Mouse (Mus musculus) spleen, postnatal 36 days (tissue): ENCODE data around the gene Ugt1a6a.

Source experiments
- DNase-seq, 2 experiments: peaks; one replicate each; pipeline ENCODE4 v3.0.0; 2022; ENCODE audit warnings: low spot score in 2 of 2, mixed read lengths in 1 of 2

The Ugt1a6a gene

DNA sequence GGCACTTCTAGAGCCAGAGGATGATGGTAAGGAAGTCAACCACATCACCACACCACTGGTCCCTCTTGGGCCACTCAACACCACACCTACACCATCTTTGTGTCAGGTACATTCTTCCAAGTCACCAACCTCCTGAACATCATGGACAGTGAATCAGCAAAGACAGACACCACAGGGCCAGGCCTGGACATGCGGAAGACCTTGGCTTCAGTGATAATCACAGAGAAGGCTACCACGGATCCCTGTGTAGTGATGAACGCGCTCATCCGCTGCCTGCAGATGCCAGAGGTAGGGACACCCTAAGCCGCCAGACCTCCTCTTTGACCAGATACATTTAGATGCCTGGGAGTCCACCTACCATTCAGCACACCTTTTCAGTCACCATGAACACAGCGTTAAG lies 93.5 kb downstream of the Ugt1a6a start:
- no peak for DNase-seq

DNA sequence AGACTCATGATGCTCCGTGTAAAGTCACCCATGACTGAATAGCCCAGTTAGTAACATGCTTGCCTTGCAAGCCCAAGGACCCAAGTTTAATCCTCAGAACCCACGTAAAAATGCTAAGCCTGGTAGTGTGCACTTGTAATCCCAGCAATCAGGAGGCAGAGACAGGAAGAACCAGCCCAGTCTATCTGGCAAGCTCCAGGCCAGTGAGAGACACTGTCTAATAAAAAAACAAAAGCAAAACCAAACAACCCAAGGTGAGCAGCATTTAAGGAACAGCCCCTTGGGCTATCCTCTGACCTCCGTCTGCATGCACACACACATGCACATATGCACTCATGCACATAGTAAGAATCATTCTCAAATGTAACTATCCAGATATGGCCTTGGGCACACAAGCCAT lies 95.0 kb downstream of the Ugt1a6a start:
- no peak for DNase-seq

DNA sequence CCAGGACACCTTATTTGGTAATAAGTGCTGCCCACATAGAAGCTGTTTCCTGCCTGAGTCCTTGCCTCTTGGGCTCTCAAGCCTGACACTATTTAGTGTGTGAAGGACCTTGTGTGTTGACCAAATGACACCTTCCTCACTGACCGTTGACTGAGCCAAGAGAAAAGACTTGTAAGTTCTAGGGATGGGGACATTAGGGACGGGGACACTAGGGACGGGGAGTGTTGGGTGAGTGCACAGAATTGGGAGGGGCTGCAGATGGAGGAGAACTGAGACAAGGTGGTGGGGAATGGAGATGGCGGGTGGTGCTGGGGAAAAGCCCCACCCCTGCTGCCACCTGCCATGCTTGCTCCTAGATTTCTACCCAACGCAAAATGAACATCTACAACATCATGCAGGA lies 95.4 kb downstream of the Ugt1a6a start:
- DNase-seq: no peak

DNA sequence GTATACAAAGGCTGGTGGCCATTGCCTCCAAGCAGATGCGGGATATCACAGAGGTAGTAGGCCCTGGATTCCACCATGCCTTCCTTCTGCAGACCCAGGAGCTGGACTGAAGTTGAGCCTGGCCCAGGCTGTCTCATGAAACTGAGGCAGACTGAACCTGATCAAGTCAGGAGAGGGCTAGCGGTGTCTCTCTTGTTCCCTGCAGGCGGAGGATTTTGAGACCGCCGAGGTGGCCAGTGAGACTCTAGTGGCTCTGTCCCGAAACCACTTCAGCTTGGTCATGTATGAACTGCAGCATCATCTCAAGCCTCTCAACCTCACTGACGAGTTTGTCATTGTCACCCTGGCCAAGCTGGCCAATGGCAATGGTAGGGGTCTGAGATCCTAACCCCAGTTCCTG lies 95.8 kb downstream of the Ugt1a6a start:
- no peak for DNase-seq

DNA sequence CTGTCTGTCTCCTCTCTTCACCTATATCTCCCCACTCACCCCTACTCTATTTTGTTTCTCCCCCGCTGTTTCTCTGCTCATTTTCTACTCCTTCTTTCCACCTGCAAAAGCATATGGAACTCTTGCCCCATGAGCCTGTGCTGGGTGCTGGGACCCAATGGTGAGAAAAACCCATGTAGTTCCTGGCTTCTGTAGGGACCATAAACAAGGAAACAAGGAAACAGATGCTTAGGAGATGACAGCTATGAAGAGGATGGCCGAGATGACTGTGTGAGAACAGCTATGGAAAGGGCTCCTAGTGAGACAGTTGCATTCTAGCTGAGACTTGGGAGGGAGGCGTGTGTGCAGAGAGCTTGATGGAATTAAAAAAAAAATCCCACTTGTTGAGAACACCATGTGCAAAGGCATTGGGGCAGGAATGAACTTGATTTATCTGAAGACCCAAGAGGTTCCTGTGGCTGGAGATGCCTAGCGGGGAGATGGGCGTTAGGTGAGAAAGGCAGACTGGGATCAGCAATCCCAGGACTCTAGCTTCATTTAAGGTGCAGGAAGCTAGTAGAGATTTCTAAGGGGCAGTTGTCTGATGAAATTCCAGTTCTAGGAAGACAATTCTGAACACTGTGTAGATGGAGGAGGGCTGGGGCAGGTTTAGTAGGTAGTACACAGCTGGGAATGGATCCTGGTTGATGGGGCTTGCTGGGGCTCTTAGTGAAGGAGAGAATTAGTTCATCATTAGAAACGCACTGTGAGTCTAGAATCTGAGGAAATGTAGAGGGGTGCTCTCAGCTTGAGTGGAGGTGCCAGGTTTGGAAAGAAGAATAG lies 96.6 kb downstream of the Ugt1a6a start:
- no peak for DNase-seq

DNA sequence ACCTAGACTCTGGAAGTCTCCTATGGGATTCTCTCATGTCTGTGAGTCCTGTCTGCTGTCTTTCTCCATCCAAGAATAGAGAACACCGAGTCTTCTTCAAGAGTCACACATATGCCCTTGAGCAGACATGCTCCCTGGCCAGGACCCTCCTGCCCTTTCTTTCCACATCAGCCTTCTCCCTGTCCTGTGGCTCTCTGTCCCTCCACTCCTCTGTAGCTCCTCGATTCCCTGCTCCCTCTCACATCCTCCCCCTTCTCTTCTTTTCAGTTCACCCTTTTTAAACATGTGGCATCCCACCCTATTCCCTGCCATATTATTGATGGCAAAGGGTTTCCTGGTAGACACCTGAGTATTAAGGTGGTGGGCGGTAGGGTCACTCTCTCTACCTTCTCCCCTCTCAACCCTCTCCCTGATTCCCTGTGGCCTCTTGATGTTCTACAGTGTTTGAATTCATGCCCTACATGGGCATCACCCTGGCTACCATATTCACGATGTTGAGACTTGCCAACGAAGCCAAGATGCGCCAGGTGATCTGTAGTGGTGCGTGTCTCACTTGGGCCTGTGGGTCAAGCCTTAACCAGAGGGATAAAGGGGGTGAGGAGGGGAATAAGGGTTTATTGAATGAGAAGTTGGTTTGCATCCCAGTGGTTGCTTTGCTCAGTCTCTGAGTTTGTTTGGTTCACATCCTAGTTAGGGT lies 97.3 kb downstream of the Ugt1a6a start:
- DNase-seq: no peak

DNA sequence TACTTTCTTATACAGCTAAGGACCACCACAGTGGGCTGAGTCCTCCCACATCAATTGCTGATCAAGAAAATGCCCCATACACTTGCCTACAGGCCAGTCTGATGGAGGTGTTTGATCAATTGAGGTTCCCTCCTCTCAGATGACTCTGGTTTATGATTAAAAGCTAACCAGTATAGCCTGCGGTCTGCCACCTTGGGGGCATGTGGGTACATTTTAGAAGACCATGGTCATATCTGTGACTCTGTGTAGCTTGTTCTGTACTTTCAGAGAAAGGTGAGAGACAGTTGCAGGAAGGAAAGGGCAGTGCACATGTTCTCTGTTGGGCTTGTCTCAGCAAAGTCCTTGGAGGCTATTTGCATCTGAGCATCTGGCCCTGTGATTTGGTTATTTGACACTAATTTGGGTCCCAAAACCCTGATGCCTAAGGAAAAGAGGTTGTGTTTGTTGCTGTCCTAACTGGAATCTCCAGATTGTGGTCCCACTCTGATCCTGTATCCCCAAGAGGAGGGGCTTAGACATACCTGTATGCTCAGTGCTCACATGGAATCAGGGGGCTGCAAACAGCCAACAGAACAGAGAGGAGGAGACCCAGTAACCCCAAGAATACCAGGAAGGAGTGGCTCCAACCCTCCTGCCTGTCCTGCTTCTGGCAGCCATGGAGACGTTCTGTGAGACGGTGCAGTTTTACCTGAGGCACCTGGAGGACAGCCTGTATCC lies 98.2 kb downstream of the Ugt1a6a start:
- DNase-seq: no peak

DNA sequence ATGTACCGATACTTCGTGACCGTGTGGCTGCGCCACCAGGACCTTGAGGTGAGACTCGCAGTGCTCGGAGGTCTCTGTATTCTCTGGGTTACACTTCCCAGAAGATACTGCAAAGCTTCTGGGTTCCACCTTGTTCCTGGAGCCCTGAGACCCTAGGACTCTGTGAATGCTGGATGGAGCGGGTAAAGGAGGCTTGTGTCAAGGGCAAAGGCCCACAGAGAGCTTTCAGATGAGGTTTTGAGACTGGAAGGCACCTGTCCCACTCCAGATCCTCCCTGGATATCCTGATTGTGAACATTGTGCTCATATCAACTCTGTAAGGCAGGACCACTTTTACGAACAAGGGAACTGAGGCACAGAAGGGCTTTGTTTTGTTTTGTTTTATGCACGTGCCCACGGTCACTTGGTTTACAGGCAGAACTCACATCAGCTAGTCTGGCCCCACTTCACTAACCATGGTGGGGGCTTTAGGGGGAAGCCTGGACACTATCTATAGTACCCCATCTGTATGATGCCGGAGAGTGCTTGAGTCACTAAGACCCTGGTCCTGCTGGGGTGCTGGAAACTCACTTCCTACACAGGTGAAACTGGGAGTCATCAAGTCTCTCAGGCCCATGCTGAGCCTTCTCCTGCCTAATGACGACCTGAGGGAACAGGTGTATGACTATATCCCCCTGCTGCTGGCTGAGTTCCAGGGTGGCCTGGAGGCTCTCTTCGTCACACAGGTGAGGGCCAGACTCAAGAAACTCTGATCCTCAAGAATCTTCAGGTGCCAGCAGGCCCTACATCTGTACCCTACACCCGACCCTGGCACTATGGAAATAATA lies 99.0 kb downstream of the Ugt1a6a start:
- no peak for DNase-seq

DNA sequence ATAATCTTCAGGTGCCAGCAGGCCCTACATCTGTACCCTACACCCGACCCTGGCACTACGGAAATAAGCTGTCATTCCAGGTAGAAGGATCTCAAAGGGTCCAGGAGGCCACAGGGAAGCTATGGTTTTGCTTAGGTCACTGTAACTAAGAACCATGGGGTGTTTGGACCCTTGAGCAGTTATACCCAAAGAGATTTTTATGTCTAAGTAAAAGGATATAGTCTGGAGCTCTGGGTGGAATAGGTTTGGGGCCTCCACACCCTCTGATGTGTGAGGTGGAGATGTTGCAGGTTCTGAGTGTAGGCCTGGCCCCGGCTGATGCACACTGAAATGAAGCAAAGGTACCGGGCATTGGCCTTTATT lies 99.6 kb downstream of the Ugt1a6a start:
- no peak for DNase-seq

DNA sequence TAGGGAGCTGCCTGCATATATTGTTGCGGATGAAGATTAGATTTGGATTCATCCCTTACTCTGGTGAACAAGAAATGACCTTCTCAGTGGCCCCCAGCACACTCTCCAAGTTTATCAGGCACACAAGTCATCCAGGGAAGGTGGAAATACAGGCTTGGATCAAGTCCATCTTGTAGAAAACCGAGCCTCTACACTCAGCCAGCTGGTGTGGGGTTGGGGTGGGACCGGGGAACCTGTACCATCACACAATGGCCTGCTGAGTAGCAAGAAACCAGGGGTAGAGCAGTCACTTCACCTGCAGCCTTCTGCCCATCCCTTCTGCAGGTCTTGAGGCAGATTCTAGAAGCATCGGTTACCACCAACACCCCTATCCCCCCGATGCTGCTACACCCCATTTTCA lies 100.0 kb downstream of the Ugt1a6a start:
- no peak for DNase-seq

DNA sequence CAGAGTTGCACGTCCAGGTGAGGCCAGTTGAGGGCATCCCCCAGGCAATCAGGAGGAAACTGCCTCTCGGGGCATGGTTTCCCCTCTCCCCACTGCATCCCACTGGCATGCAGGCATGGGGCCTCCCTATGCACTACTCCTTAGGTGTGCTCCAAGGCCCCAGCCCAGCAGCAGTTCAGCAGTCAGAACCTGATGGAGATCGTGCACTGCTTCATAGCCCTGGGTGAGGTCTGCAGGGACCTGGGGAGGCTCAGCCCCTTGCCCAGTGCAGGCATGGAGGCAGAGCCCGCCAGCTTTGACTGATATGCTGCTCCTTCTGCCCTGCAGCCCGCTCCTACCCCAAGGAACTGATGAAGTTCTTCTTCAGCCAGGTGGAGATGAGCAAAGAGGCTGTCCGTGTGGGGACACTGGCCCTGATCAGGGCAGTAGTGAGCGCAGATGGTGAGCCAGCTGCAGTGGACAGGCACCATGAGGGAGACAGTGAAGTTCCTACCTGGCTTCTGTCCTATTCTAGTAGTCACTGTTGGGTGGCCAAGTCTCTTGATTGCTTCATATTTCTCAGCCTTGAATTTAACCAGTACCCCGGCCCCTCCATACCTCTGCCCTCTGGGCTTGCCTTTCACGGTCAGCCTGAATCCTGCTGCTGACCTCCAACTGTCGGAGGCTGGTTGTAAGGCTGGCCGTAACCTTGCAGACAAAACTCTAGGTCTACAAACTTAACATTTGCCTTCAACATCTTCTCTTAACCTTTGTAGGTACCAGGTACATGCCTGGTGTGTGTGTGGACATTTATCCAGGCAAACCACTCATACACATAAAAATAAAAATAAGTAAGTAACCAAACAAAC lies 100.7 kb downstream of the Ugt1a6a start:
- DNase-seq: no peak

DNA sequence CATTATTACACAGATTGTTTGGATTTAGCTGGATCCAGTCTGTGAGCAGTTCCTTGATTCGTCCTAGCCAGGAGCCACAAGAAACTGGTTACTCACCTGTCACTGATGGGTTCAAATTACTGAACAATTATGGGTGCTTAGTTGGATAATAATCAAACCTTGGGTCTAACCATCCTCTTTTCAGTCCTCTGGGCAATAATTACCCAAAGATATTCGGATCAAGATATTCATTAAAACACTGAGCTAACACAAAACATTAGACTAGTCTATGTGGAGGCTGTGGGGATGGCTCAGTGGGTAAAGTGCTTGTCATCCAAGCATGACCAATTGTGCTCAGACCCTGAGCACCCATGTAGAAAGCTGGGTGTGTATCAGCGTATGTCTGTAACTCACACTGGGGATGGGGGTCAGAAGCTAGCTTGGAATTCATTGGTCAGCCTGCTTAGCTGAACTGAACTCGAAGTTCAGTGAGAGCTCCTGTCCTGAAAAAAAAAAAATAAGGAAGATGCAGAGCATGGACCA lies 101.3 kb downstream of the Ugt1a6a start:
- no peak for DNase-seq

DNA sequence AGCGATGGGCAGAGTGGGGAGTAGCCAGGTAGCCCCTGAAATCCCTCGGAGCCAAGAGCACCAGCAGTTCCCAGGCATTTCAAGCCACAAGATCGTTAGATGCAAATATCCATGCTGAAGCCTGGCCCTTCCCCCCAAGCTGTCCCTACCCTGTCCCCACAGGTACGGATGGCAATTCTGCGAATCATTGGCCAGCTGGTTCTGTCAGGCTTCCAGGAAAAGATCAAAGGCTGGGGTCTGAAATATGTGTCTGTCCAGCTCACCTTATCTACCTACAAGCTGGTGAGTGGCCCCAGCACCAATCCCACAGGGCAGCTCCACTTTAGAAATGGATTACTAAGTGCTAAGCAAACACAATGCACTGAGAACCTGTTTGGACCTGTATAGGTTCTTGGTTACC lies 102.7 kb downstream of the Ugt1a6a start:
- DNase-seq: no peak

DNA sequence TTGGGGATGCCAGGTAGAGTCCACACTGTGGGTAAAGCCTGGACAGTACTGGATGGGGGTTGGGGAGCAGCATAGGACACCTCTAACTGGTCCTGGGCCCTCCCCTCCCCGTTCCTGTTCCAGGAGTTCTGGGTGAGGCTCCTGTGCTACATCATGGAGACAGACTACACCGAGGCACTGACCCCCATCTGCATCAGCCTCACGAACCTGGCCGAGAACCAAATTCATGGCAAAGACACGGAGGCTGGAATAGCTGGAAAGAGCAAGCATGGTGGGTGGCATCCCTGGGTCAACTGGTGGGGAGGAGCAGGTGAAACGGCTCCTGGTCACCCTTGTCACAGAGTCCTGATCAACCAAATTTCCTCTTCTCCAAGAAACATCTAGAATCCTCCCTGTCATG lies 104.2 kb downstream of the Ugt1a6a start:
- no peak for DNase-seq

DNA sequence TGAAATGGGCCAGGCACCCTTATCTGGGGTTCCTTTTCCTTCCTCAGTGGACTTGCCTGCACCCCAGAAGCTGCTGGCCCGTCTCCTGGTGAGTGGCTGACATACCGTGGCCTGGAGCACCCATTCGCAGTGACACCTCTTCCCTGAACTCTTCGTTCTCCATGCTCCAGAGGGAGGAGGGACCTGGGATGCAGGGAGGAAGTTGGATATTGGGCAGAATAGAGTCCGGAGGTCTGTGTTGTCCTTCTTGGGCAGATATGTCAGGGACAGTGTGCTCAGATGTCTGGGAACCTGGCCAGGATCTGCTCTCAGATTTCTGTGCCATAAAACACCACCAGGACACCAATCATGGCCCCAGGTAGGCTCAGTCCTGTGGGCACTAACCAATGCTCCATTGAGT lies 105.5 kb downstream of the Ugt1a6a start:
- no peak for DNase-seq

DNA sequence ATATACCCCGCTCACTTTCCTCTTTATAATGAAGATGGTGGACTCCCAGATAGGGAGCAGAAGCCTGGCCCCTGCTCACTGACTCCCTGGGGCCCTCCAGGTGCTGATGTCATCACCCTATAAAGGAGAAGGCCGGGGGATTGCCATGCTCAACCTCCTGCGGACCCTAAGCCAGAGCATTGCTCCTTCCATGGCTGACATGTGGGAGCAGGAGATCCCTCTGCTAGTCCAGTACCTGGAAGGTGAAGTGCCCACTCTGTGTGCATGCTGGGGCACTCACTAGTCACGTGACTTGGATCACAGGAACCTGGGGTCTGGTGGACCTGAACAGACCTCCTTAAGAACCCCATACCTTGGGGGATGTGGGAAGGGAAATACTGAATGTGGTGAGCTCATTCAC lies 106.0 kb downstream of the Ugt1a6a start:
- no peak for DNase-seq

DNA sequence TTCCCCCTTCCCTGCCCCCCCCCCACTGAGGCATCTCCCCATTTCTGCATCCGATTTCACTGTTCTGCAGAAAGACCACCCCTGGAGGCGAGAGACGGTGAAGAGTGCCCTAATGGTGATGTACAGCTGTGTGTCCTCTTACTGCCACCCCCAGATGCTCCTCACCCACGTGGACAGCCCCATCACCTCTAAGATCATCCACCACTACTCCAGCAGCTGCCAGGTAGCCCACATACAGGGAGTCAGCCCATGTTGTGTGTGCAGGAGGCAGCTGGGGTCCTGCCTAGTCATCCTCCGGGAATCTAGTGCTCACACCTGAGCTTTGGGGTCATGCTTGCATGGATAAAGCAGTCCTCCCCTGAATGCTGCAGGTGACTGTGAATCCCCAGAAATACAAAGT lies 109.3 kb downstream of the Ugt1a6a start:
- DNase-seq: no peak

DNA sequence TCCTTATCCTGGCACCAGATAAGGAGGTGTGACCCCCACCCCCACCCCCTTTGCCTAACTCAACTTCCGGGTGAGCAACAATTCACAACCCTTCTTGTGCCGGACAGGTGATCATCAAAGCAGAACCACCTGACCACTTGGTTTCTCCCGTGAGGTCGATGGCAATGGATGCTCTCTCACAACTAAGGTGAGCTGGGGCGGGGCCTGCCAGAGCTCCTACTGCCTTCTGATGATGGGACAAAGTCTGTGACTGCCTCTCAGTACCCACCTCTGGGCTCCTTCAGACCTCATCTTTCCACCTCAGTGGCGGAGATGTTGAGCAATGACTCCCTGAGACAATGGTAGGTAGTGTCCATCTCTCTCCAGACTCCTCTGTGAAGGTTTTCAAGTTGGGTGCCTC lies 111.3 kb downstream of the Ugt1a6a start:
- DNase-seq: no peak

DNA sequence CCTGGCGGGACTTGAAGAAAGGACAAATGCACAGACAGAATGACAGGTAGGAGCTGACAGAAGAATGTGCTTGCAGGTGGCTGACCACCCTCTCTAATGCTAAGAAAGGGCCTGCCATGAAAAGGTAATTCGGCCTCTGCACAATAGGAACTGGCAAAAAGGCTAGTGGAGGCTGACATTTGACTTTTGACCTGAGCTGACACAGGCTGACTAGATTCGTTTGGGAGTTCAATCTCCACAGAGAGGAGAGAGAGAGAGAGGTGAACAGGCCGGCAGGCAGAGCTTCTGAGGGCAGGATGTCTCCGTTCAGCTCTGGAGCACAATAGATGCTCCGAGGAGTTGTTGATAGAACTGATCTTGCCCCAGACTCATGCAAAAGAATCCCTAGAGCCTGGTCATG lies 111.8 kb downstream of the Ugt1a6a start:
- DNase-seq: no peak

DNA sequence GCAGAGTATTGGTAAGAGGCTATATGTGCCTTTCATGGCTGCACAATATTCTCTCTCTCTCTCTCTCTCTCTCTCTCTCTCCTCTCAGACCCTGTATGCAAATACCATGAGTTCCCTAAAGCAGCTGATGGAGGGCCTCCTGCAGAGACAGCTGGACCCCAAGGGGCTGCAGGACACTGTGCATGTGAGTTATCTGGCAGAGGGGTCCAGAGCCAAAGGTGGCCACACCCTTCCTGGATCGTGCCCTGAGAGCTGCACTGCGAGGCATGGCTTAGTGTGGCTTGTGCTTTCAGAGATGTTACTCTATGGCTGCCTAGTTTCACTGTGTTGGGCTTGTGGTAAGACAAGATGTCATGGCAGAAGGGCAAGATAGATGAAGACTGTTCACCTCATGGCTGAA lies 113.1 kb downstream of the Ugt1a6a start:
- no peak for DNase-seq

DNA sequence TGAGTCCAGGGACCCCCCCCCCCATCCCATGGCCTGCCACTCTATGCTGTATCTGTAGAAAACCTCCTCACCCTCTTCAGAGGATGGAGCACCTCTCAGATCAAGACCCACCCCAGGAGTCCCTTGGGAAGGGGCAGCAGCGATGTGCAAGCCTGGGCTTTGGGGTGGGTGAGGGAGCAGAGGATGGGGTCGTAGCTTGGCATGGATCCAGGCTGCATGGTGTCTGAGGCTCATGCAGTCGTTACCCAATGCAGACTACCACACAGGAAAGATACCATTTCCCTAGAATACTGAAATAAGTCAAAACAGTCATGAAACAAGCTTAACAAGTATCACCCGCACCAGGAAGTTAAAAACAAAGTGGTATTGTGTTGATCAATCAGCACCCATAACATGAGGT lies 114.0 kb downstream of the Ugt1a6a start:
- no peak for DNase-seq
